Mouse (Mus musculus): ENCODE measurements around the gene Lce1e. TPM values are rescaled to one million over a fixed set of nuclear protein-coding genes. Genes with fewer than 3 reads are reported as not detected.

The Lce1e gene
- not detected in 2 replicates for polyA plus RNA-seq (2014; fragmentation: Nextera tagmentation; extraction: Ambion mirVana)

DNA sequence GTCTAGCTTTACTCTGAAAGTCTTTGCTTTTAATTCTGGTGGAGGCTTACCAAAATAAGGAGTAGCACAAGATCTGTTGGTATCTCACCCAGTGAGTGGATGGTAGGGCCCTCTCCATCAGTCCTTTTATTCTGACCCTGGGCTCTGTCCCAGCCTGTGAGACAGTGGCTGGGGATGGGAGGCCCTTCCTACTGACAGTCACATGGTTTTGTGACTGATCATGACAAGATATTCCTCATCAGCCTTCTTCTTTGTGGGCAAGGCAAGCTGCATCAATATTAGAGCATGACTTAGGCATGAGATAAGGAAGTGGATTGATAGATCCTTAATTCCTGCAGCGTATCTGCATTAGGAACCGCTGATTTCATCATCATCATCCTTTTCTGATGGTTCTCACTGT, at the start of gene Lce1e:
Gene Lce1e (minus strand): TSS at position 101 of the 400 bp plus-strand sequence.
- no peak within 1 kb of the TSS for H3K27ac ChIP-seq (ENCODE audit: low read depth, low read length)
- no peaks in the 10 kb centered on the region for H3K4me1 ChIP-seq (ENCODE audit: control insufficient read depth, insufficient read depth, low read length)
- no peak for ATAC-seq
- no peak within 1 kb of the TSS for H3K4me2 ChIP-seq (ENCODE audit: low read length)
- WGBS: 84% methylated on average over 2 of the region's 2 CpGs
- H3K9me3 ChIP-seq (replicated peaks; ENCODE audit: control insufficient read depth, low read length): no peaks in the 10 kb centered on the region
- no peaks in the 10 kb centered on the region for H3K27me3 ChIP-seq (replicated peaks; ENCODE audit: control insufficient read depth, insufficient read depth, low read length)
- no peak for DNase-seq (ENCODE audit: low spot score)
- H3K9ac ChIP-seq (ENCODE audit: low read length): no peak within 1 kb of the TSS
- no peaks in the 10 kb centered on the region for H3K36me3 ChIP-seq (ENCODE audit: control insufficient read depth, insufficient read depth, low read length)
- no peak within 1 kb of the TSS for H3K4me3 ChIP-seq (ENCODE audit: low read depth, low read length)

DNA sequence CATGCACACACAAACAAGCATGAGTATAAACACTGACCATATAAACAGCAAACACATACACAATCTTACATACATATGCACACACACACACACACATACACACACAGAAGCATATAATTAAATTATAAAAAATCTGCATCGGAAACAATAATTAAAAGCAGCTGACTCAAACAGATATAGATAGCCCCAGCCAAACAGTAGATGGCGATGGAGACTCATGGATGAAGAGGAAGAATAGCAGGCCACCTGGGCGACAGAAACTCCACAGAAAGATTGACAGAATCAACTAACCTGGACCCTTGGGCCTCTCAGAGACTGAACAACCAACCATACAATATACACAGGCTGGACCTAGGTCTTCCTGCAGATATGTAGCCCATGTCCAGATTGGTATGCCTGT, 44.3 kb upstream of the Lce1e start:
- Histone ChIP-seq H3K9ac (ENCODE audit: low read length) (no peak overlapping the region), H3K27me3 (replicated peaks; ENCODE audit: control insufficient read depth, insufficient read depth, low read length) (no peaks in the 10 kb centered on the region), H3K4me1 (ENCODE audit: control insufficient read depth, insufficient read depth, low read length) (no peaks in the 10 kb centered on the region), H3K36me3 (ENCODE audit: control insufficient read depth, insufficient read depth, low read length) (no peaks in the 10 kb centered on the region), H3K4me2 (ENCODE audit: low read length) (no peak overlapping the region), H3K4me3 (ENCODE audit: low read depth, low read length) (no peak overlapping the region), H3K9me3 (replicated peaks; ENCODE audit: control insufficient read depth, low read length) (no peaks in the 10 kb centered on the region), H3K27ac (ENCODE audit: low read depth, low read length) (no peak overlapping the region)
- 47% methylated on average over 3 of the region's 3 CpGs for WGBS
- DNase-seq (ENCODE audit: low spot score): peak; percentile 1
- ATAC-seq: no peak

DNA sequence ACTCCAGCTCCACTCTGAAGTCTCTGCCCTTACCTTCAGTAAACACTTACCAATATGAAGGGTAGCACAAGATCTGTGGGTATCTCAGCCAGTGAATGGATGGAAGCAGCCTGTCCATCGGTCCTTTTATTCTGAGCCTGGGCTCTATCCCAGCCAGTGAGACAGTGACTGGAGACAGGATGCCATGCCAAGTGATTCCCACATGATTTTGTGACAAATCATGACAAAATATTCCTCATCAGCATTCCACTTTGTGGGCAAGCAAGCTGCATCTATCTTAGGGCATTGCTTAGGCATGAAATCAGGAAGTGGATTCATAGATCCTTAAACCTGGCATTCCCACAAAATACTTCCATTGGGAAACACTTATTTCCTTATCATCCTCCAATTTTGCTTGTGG, 43.4 kb upstream of the Lce1e start, which contains the start of gene Lce1g:
Gene Lce1g (minus strand): TSS at position 101 of the 400 bp plus-strand sequence.
- no peaks in the 10 kb centered on the region for H3K36me3 ChIP-seq (ENCODE audit: control insufficient read depth, insufficient read depth, low read length)
- WGBS: 86% methylated on average over 1 of the region's 1 CpGs
- H3K4me3 ChIP-seq (ENCODE audit: low read depth, low read length): no peak within 1 kb of the TSS
- no peak for ATAC-seq
- H3K9ac ChIP-seq (ENCODE audit: low read length): no peak within 1 kb of the TSS
- no peaks in the 10 kb centered on the region for H3K9me3 ChIP-seq (replicated peaks; ENCODE audit: control insufficient read depth, low read length)
- no peak within 1 kb of the TSS for H3K27ac ChIP-seq (ENCODE audit: low read depth, low read length)
- no peaks in the 10 kb centered on the region for H3K4me1 ChIP-seq (ENCODE audit: control insufficient read depth, insufficient read depth, low read length)
- no peak within 1 kb of the TSS for H3K4me2 ChIP-seq (ENCODE audit: low read length)
- H3K27me3 ChIP-seq (replicated peaks; ENCODE audit: control insufficient read depth, insufficient read depth, low read length): no peaks in the 10 kb centered on the region
- no peak for DNase-seq (ENCODE audit: low spot score)

DNA sequence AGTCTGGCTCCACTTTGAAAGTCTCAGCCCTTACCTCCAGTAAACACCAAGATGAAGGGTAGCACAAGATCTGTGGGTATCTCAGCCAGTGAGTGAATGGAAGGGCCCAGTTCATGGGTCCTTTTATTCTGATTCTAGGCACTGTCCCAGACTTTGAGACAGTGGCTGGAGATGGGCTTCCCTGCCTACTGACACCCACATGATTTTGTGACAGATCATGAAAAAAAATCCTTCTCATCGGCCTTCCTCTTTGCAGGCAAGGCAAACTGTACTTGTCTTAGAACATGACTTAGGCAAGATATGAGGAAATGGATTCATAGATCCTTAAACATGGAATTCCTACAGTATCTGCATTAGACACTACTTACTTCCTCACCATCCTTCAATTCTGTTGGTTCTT, 30.1 kb upstream of the Lce1e start, which contains the start of gene Gm38119:
Gene Gm38119 (minus strand): TSS at position 101 of the 400 bp plus-strand sequence.
- Histone ChIP-seq H3K9ac (ENCODE audit: low read length) (no peak within 1 kb of the TSS), H3K4me1 (ENCODE audit: control insufficient read depth, insufficient read depth, low read length) (no peaks in the 10 kb centered on the region), H3K9me3 (replicated peaks; ENCODE audit: control insufficient read depth, low read length) (no peaks in the 10 kb centered on the region), H3K36me3 (ENCODE audit: control insufficient read depth, insufficient read depth, low read length) (no peaks in the 10 kb centered on the region), H3K4me2 (ENCODE audit: low read length) (no peak within 1 kb of the TSS), H3K27me3 (replicated peaks; ENCODE audit: control insufficient read depth, insufficient read depth, low read length) (no peaks in the 10 kb centered on the region), H3K27ac (ENCODE audit: low read depth, low read length) (no peak within 1 kb of the TSS), H3K4me3 (ENCODE audit: low read depth, low read length) (no peak within 1 kb of the TSS)
- WGBS: 85% methylated on average over 1 of the region's 1 CpGs
- no peak for ATAC-seq
- DNase-seq (ENCODE audit: low spot score): no peak

DNA sequence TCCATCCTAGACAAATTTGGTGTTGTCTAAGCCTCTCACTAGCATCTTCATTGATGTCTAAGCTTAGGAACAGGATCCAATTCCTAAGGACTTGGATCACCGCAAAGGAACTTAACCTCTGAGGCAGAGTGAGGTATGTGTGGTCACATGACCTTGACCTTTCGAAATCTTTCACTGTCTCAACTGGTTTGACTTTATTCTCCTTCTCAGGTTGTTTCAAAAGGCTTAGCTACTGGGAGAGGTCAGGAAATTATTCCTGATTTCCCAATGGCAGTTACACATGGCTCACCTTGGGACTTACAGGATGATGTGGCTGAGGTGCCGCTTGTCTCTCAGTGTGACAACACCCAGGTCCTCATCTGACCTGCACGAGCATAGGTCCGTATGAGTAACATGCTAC, 13.8 kb upstream of the Lce1e start:
- ATAC-seq (no peak), DNase-seq (ENCODE audit: low spot score) (no peak)
- no peaks in the 10 kb centered on the region for H3K36me3 ChIP-seq (ENCODE audit: control insufficient read depth, insufficient read depth, low read length)
- H3K9ac ChIP-seq (ENCODE audit: low read length): no peak overlapping the region
- H3K4me2 ChIP-seq (ENCODE audit: low read length): no peak overlapping the region
- H3K4me1 ChIP-seq (ENCODE audit: control insufficient read depth, insufficient read depth, low read length): no peaks in the 10 kb centered on the region
- no peak overlapping the region for H3K4me3 ChIP-seq (ENCODE audit: low read depth, low read length)
- WGBS: 91% methylated on average over 5 of the region's 5 CpGs
- no peaks in the 10 kb centered on the region for H3K9me3 ChIP-seq (replicated peaks; ENCODE audit: control insufficient read depth, low read length)
- H3K27ac ChIP-seq (ENCODE audit: low read depth, low read length): no peak overlapping the region
- H3K27me3 ChIP-seq (replicated peaks; ENCODE audit: control insufficient read depth, insufficient read depth, low read length): no peaks in the 10 kb centered on the region

DNA sequence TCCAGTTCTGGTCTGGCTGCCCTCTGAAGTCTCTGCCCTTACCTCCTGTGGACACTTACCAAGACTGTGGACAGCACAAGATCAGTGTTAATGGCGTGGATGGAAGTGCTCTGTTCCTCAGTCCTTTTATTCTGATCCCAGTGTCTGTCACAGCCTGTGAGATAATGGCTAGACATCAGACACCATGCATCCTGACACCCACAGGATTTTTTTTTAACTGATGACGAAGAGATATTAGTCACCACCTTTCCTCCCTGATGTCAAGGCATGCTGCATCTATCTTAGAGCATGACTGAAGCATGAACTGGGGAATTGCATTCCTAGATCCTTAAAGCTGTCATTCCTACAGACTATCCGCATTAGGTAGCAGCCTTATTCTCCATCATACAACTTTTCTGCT, 11.4 kb upstream of the Lce1e start, which contains the start of gene Lce1f:
Gene Lce1f (minus strand): TSS at position 101 of the 400 bp plus-strand sequence.
- Histone ChIP-seq H3K27ac (ENCODE audit: low read depth, low read length) (no peak within 1 kb of the TSS), H3K36me3 (ENCODE audit: control insufficient read depth, insufficient read depth, low read length) (no peaks in the 10 kb centered on the region), H3K4me3 (ENCODE audit: low read depth, low read length) (no peak within 1 kb of the TSS), H3K4me2 (ENCODE audit: low read length) (no peak within 1 kb of the TSS), H3K4me1 (ENCODE audit: control insufficient read depth, insufficient read depth, low read length) (no peaks in the 10 kb centered on the region), H3K9ac (ENCODE audit: low read length) (no peak within 1 kb of the TSS), H3K27me3 (replicated peaks; ENCODE audit: control insufficient read depth, insufficient read depth, low read length) (no peaks in the 10 kb centered on the region), H3K9me3 (replicated peaks; ENCODE audit: control insufficient read depth, low read length) (no peaks in the 10 kb centered on the region)
- ATAC-seq (no peak), DNase-seq (ENCODE audit: low spot score) (no peak)
- WGBS: 85% methylated on average over 3 of the region's 3 CpGs

DNA sequence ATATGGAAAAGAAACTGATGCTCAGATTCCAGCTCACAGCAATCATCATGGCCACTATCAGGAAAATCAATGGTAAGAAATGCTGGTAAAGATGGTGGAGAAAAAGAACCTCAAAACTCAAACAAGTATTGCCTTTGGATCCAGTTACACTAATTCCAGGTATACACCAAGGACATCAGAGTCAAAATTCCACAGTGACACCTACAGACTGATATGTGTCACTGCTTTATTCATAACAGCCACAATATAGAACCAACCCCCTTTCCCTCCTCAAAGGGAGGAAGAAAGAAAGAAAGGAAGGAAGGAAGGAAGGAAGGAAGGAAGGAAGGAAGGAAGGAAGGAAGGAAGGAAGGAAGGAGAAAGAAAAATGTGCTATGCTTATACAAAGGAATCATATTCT, 6.2 kb upstream of the Lce1e start:
- ATAC-seq: no peak
- no peaks in the 10 kb centered on the region for H3K27me3 ChIP-seq (replicated peaks; ENCODE audit: control insufficient read depth, insufficient read depth, low read length)
- H3K36me3 ChIP-seq (ENCODE audit: control insufficient read depth, insufficient read depth, low read length): no peaks in the 10 kb centered on the region
- no peaks in the 10 kb centered on the region for H3K4me1 ChIP-seq (ENCODE audit: control insufficient read depth, insufficient read depth, low read length)
- H3K4me3 ChIP-seq (ENCODE audit: low read depth, low read length): no peak overlapping the region
- no peak for DNase-seq (ENCODE audit: low spot score)
- no peak overlapping the region for H3K27ac ChIP-seq (ENCODE audit: low read depth, low read length)
- no peaks in the 10 kb centered on the region for H3K9me3 ChIP-seq (replicated peaks; ENCODE audit: control insufficient read depth, low read length)
- H3K4me2 ChIP-seq (ENCODE audit: low read length): no peak overlapping the region
- H3K9ac ChIP-seq (ENCODE audit: low read length): no peak overlapping the region

DNA sequence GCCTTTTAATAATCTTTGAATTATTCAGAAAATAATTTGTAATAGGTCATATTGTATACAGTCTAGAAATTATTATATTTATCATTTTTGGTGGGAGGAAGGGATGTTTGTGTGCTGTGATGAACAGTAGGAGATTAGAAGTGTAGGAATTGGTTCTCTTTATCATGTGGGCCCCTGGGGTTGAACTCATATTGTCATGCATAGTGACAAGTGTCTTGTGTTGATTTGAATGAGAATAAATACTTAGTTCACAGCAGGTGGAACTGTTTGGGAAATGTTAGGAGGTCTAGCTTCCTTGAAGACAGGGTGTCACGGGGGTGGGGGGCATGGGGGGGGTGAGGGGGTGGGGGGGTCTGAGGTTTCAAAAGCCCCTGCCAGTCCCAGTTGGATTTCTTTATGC, 14.3 kb downstream of the Lce1e start:
- no peaks in the 10 kb centered on the region for H3K27me3 ChIP-seq (replicated peaks; ENCODE audit: control insufficient read depth, insufficient read depth, low read length)
- DNase-seq (ENCODE audit: low spot score) (no peak), ATAC-seq (no peak)
- no peak overlapping the region for H3K9ac ChIP-seq (ENCODE audit: low read length)
- WGBS: 0% methylated on average over 1 of the region's 1 CpGs
- no peaks in the 10 kb centered on the region for H3K4me1 ChIP-seq (ENCODE audit: control insufficient read depth, insufficient read depth, low read length)
- H3K36me3 ChIP-seq (ENCODE audit: control insufficient read depth, insufficient read depth, low read length): no peaks in the 10 kb centered on the region
- no peaks in the 10 kb centered on the region for H3K9me3 ChIP-seq (replicated peaks; ENCODE audit: control insufficient read depth, low read length)
- no peak overlapping the region for H3K27ac ChIP-seq (ENCODE audit: low read depth, low read length)
- H3K4me3 ChIP-seq (ENCODE audit: low read depth, low read length): no peak overlapping the region
- H3K4me2 ChIP-seq (ENCODE audit: low read length): no peak overlapping the region

DNA sequence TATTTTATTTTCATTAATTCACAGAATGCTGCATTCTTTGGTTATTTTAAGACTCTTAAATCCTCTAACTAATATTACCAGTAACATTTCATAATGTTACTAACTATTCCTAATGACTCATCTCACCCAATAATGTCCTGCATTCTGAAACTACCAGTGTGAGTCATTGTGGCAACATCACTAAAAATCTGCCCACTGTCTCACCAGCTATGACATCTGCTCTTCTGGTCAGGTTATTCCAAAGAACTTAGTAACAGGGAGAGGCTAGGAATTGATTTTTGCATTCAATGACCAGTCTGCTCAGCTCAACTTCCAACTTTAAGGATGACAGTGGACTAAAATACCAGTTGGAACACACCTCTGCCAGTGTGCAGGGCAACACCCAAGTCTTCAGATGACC, 17.2 kb downstream of the Lce1e start:
- DNase-seq (ENCODE audit: low spot score) (no peak), ATAC-seq (no peak)
- Histone ChIP-seq H3K9ac (ENCODE audit: low read length) (no peak overlapping the region), H3K36me3 (ENCODE audit: control insufficient read depth, insufficient read depth, low read length) (no peaks in the 10 kb centered on the region), H3K27ac (ENCODE audit: low read depth, low read length) (no peak overlapping the region), H3K4me3 (ENCODE audit: low read depth, low read length) (no peak overlapping the region), H3K4me2 (ENCODE audit: low read length) (no peak overlapping the region), H3K4me1 (ENCODE audit: control insufficient read depth, insufficient read depth, low read length) (no peaks in the 10 kb centered on the region), H3K9me3 (replicated peaks; ENCODE audit: control insufficient read depth, low read length) (no peaks in the 10 kb centered on the region), H3K27me3 (replicated peaks; ENCODE audit: control insufficient read depth, insufficient read depth, low read length) (no peaks in the 10 kb centered on the region)

Measured in forebrain, embryonic 14.5 days (tissue).